Mouse (Mus musculus): Measurements from ENCODE around the gene Elmsan1.

GRCm38 (mm10) chr12:84187752-84188601 lies 30.7 kb downstream of the Elmsan1 start:
- TF ChIP-seq CTCF (IDR thresholded peaks at IDR 0.05; ENCODE audit: extremely low read depth, insufficient read length, insufficient replicate concordance, low read depth, low read length) (no peak), POLR2A (IDR thresholded peaks at IDR 0.05; ENCODE audit: low read depth, low read length) (no peak)
